Mouse (Mus musculus) embryonic facial prominence, embryonic 15.5 days (tissue): ENCODE results near the gene BC067074. TPM values are rescaled to one million over a fixed set of nuclear protein-coding genes. Genes with fewer than 3 reads are reported as not detected.
A peak's percentile ranks its signal among the peaks of the same experiment; 100 is the strongest.
"Not testable (repeated sequence)": the region's sequence is repeated elsewhere in the genome, so short reads cannot be mapped to it uniquely, and the experiment has no call there.

ENCODE experiments used
- ATAC-seq: fragments of 200-750 bp; cut with Nextera tagmentation; 2 replicates; pipeline ENCODE4 v1.8.0; 2017; ENCODE audit warnings: low read depth, moderate TSS enrichment; ENCODE audit not compliant: insufficient number of reproducible peaks, low FRiP score, low TSS enrichment
- H3K27ac ChIP-seq: fragments of 300-500 bp; sonication (generic); replicated peaks from 2 replicates; pipeline ENCODE4 v1.5.1; 2015; ENCODE audit warnings: mild to moderate bottlenecking, inconsistent platforms
- H3K27me3 ChIP-seq: fragments of 300-500 bp; sonication (generic); 2 replicates; pipeline ENCODE4 v1.6.1; 2015; ENCODE audit warnings: inconsistent platforms
- H3K36me3 ChIP-seq: fragments of 300-500 bp; sonication (generic); 2 replicates; pipeline ENCODE4 v1.6.1; 2015; ENCODE audit warnings: mild to moderate bottlenecking, inconsistent platforms
- H3K4me1 ChIP-seq: fragments of 300-500 bp; sonication (generic); 2 replicates; pipeline ENCODE4 v1.6.1; 2015; ENCODE audit warnings: inconsistent platforms
- H3K4me2 ChIP-seq: fragments of 300-500 bp; sonication (generic); replicated peaks from 2 replicates; pipeline ENCODE4 v1.6.1; 2015; ENCODE audit warnings: mild to moderate bottlenecking, inconsistent platforms
- H3K4me3 ChIP-seq: fragments of 300-500 bp; sonication (generic); replicated peaks from 2 replicates; pipeline ENCODE4 v1.5.1; 2015; ENCODE audit warnings: mild to moderate bottlenecking, inconsistent platforms
- H3K9ac ChIP-seq: fragments of 300-500 bp; sonication (generic); 2 replicates; pipeline ENCODE4 v1.6.1; 2015; ENCODE audit warnings: inconsistent platforms
- H3K9me3 ChIP-seq: fragments of 300-500 bp; sonication (generic); replicated peaks from 2 replicates; pipeline ENCODE4 v1.6.1; 2016; ENCODE audit warnings: inconsistent platforms
- whole genome bisulfite sequencing: fragments of 180-500 bp; shearing (Covaris S2); methylation state at CpG from one replicate; pipeline ENCODE4 v1.1.7; 2015; 5-methylcytosine and 5-hydroxymethylcytosine counted together
- polyA plus RNA-seq: library from polyadenylated mRNA; unstranded; fragments of >200 nt; fragmentation: Nextera tagmentation; extraction: Ambion mirVana; gene quantifications from 2 replicates; pipeline ENCODE4 v1.2.1, GENCODE M21; 2015

BC067074 gene
- polyA plus RNA-seq, 1 experiment from 2014 or later = 6.4 TPM

GRCm38 (mm10) chr13:113379766-113380309 is 86.9 kb downstream of the BC067074 start:
- 50% methylated on average over 6 of the region's 6 CpGs for WGBS
- peaks cover 9% of the 10 kb centered on the region for H3K4me1 ChIP-seq
- H3K27ac ChIP-seq = no peak overlapping the region
- no peak for ATAC-seq
- H3K36me3 ChIP-seq = no peaks in the 10 kb centered on the region
- H3K9ac ChIP-seq = no peak overlapping the region
- no peak overlapping the region for H3K4me3 ChIP-seq
- H3K27me3 ChIP-seq = no peaks in the 10 kb centered on the region
- H3K4me2 ChIP-seq = no peak overlapping the region
- no peaks in the 10 kb centered on the region for H3K9me3 ChIP-seq

GRCm38 (mm10) chr13:113381710-113382109 is 88.8 kb downstream of the BC067074 start:
- Histone ChIP-seq H3K4me2 (no peak overlapping the region), H3K27ac (no peak overlapping the region), H3K27me3 (no peaks in the 10 kb centered on the region), H3K9me3 (no peaks in the 10 kb centered on the region), H3K9ac (no peak overlapping the region), H3K4me1 (peaks cover 9% of the 10 kb centered on the region), H3K36me3 (no peaks in the 10 kb centered on the region), H3K4me3 (no peak overlapping the region)
- 82% methylated on average over 1 of the region's 1 CpGs for WGBS
- no peak for ATAC-seq

GRCm38 (mm10) chr13:113382201-113382600 is 89.2 kb downstream of the BC067074 start:
- Histone ChIP-seq H3K27me3 (no peaks in the 10 kb centered on the region), H3K4me3 (no peak overlapping the region), H3K4me2 (no peak overlapping the region), H3K9ac (no peak overlapping the region), H3K36me3 (no peaks in the 10 kb centered on the region), H3K27ac (no peak overlapping the region), H3K4me1 (peaks cover 9% of the 10 kb centered on the region), H3K9me3 (no peaks in the 10 kb centered on the region)
- WGBS = 82% methylated on average over 2 of the region's 2 CpGs
- no peak for ATAC-seq

GRCm38 (mm10) chr13:113382770-113383169 is 89.8 kb downstream of the BC067074 start:
- H3K4me1 ChIP-seq, H3K9ac ChIP-seq, H3K27ac ChIP-seq, ATAC-seq, H3K4me3 ChIP-seq, H3K36me3 ChIP-seq, H3K27me3 ChIP-seq, H3K4me2 ChIP-seq, H3K9me3 ChIP-seq: not testable (repeated sequence)

- Histone ChIP-seq H3K4me2 (no peak overlapping the region), H3K4me1 (no peaks in the 10 kb centered on the region), H3K27me3 (no peaks in the 10 kb centered on the region), H3K36me3 (no peaks in the 10 kb centered on the region), H3K9me3 (no peaks in the 10 kb centered on the region), H3K4me3 (no peak overlapping the region), H3K27ac (no peak overlapping the region), H3K9ac (no peak overlapping the region)
- 91% methylated on average over 6 of the region's 6 CpGs for WGBS
- ATAC-seq = no peak
Observed at GRCm38 (mm10) chr13:113393386-113393785, 100.4 kb downstream of the BC067074 start.

- no peak overlapping the region for H3K9ac ChIP-seq
- 0 out of 2 replicates have a peak overlapping the region, but pooled peaks have one; percentile 28 for H3K27ac ChIP-seq
- H3K4me1 ChIP-seq = no peaks in the 10 kb centered on the region
- peak overlapping the region; percentile 15 for H3K4me2 ChIP-seq
- no peak overlapping the region for H3K4me3 ChIP-seq
- no peaks in the 10 kb centered on the region for H3K27me3 ChIP-seq
- WGBS = 68% methylated on average over 15 of the region's 15 CpGs
- H3K9me3 ChIP-seq = no peaks in the 10 kb centered on the region
- no peaks in the 10 kb centered on the region for H3K36me3 ChIP-seq
- no peak; the same call in 1 of the 2 replicates for ATAC-seq
Observed at GRCm38 (mm10) chr13:113394591-113394990, 101.6 kb downstream of the BC067074 start.

- H3K4me3 ChIP-seq = no peak overlapping the region
- WGBS = 73% methylated on average over 9 of the region's 9 CpGs
- H3K36me3 ChIP-seq = no peaks in the 10 kb centered on the region
Observed at GRCm38 (mm10) chr13:113397006-113397520, 104.1 kb downstream of the BC067074 start.

GRCm38 (mm10) chr13:113401373-113402010 is 108.5 kb downstream of the BC067074 start:
- 70% methylated on average over 4 of the region's 4 CpGs for WGBS
- Histone ChIP-seq H3K27ac (no peak overlapping the region), H3K9me3 (no peaks in the 10 kb centered on the region), H3K36me3 (no peaks in the 10 kb centered on the region), H3K4me2 (no peak overlapping the region), H3K27me3 (no peaks in the 10 kb centered on the region), H3K9ac (no peak overlapping the region), H3K4me1 (peaks cover 10% of the 10 kb centered on the region), H3K4me3 (no peak overlapping the region)
- no peak for ATAC-seq

More at GRCm38 (mm10) chr13:113397006-113397520, 104.1 kb downstream of the BC067074 start:
- no peak overlapping the region for H3K27ac ChIP-seq
- no peaks in the 10 kb centered on the region for H3K9me3 ChIP-seq
- H3K9ac ChIP-seq = no peak overlapping the region
- H3K4me2 ChIP-seq = no peak overlapping the region
- H3K27me3 ChIP-seq = no peaks in the 10 kb centered on the region
- no peaks in the 10 kb centered on the region for H3K4me1 ChIP-seq
- no peak for ATAC-seq

GRCm38 (mm10) chr13:113403706-113404105 is 110.7 kb downstream of the BC067074 start:
- peak overlapping the region; percentile 25; the same call in 1 of the 2 replicates for H3K27ac ChIP-seq
- H3K4me3 ChIP-seq = no peak overlapping the region
- H3K36me3 ChIP-seq = no peaks in the 10 kb centered on the region
- WGBS = 68% methylated on average over 6 of the region's 6 CpGs
- H3K9ac ChIP-seq = no peak overlapping the region
- H3K4me2 ChIP-seq = no peak overlapping the region
- no peak for ATAC-seq
- no peaks in the 10 kb centered on the region for H3K9me3 ChIP-seq
- no peaks in the 10 kb centered on the region for H3K27me3 ChIP-seq
- H3K4me1 ChIP-seq = peaks cover 10% of the 10 kb centered on the region

- Histone ChIP-seq H3K9me3 (no peaks in the 10 kb centered on the region), H3K4me3 (no peak overlapping the region), H3K9ac (no peak overlapping the region), H3K36me3 (no peaks in the 10 kb centered on the region), H3K27me3 (no peaks in the 10 kb centered on the region), H3K27ac (peak overlapping the region; percentile 25; the same call in 1 of the 2 replicates), H3K4me2 (no peak overlapping the region), H3K4me1 (peaks cover 15% of the 10 kb centered on the region)
- 64% methylated on average over 2 of the region's 2 CpGs for WGBS
- no peak for ATAC-seq
Observed at GRCm38 (mm10) chr13:113404172-113404571, 111.2 kb downstream of the BC067074 start.

GRCm38 (mm10) chr13:113409941-113410340 is 117.0 kb downstream of the BC067074 start:
- H3K27me3 ChIP-seq = no peaks in the 10 kb centered on the region
- peak; percentile 54; the same call in 1 of the 2 replicates for ATAC-seq
- no peak overlapping the region for H3K9ac ChIP-seq
- peaks cover 14% of the 10 kb centered on the region; the same call in 1 of the 2 replicates for H3K4me1 ChIP-seq
- WGBS = 31% methylated on average over 12 of the region's 12 CpGs
- H3K36me3 ChIP-seq = no peaks in the 10 kb centered on the region
- H3K9me3 ChIP-seq = no peaks in the 10 kb centered on the region
- no peak overlapping the region for H3K4me3 ChIP-seq
- H3K27ac ChIP-seq = peak overlapping the region; percentile 61; the same call in 1 of the 2 replicates
- 0 out of 2 replicates have a peak overlapping the region, but pooled peaks have one; percentile 11 for H3K4me2 ChIP-seq
